Mouse (Mus musculus): ENCODE data around the gene 1700001O22Rik.

The 1700001O22Rik gene

DNA sequence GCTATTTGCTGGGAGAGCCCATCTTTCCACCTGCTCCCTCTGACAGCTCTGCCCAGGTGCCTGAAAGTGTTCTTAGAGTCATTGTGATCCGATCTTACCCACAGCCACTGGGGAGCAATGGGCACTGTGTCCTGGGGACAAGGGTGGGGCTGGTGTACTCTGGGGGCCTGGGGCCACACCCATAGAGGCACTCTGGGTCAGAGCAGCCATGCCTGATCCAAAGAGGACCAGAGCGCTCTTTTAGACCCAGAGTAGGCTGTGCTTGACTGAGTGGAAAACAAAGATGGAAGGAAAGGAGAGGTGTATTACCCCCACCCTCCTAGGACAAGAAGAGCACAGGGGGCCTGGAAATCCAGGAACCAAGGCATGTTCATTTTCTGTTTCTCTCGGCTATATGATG is at the start of gene 1700001O22Rik:
TSS of gene 1700001O22Rik (minus strand) at position 58 of the 400 bp plus-strand sequence.
- DNase-seq: no peak

DNA sequence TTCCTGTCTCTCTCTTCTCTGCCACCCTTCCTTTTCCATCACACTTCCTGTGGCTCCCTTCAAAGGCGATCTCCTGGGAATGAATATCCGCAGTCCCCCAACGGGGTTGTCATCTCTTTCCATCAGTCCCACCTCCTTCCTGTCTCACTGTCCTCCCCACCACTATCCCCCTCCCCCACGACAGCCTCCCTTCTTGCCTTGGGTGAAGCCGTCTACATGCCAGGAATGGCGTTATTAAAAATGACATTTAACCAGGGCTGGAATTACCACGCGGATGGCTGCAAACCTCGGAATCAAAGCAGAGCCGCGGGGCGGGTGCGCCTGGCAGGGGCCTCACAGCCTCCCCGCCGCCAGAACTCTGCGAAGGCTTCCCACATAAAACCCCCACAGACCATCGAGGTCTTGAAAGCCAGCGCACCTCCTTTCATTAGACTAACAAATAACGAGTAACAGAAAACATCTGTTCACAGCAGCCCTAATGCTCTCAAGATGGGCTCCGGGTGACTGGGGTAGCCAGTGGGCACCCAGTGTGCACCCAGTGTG is 49.4 kb upstream of the 1700001O22Rik start:
- DNase-seq: no peak

DNA sequence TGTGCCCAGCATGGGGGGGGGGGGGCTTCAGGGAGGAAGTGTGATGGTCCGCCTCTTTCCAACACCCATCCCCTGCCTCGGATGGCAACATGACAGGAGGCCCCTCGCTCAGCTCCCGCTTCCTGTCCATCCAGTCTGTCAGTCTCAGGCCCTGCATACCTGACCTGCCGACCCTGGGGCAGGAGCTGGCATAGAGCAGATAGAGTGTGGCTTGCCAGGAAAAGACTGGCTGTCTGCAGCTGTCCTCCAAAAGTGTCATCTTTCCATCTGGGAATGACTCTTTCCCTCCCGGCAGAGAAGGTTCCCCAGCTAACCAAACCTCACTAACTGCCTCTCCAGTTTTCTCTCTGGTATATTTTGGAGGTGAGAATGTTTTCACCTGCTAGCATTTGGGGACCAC is 47.1 kb upstream of the 1700001O22Rik start:
- DNase-seq: no peak

DNA sequence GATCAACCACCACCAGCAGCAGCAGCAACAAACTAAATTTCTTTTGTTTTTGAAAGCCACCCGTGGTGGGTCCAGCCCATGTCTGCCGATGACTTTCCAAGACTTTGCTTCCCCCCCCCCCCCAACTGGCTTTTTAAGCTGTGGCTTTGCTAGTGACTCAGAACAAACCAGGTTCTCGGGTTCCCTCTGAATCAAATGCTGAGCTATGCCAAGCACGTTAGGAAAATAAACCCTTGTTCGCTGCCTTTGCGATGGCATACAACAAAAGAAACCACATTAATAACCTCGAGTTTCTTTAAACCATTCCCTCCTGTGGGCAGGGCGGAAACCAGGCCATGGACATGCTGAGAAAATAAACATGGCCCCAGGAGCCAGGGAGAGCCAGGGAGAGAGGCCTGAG is 44.7 kb upstream of the 1700001O22Rik start:
- DNase-seq: no peak

DNA sequence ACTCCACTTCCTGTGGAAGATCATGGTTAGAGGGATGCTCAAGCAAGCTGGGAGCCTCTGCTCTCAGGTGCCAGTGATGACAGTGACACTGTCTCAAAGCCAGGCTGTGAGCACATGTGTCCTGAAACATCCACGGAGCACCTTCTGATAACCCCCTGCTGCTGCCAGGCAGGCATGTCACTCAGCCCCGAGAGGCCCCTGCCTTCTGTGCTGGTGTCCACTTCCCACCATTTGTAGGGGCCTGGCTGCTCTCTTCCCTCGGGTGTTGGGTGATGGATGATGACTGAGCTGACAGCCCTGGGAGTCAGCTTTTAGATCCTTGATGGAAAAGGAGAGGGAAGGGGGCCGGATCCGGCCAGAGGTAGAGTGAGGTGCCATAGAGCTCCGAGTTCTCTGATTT is 43.3 kb upstream of the 1700001O22Rik start:
- DNase-seq: no peak

DNA sequence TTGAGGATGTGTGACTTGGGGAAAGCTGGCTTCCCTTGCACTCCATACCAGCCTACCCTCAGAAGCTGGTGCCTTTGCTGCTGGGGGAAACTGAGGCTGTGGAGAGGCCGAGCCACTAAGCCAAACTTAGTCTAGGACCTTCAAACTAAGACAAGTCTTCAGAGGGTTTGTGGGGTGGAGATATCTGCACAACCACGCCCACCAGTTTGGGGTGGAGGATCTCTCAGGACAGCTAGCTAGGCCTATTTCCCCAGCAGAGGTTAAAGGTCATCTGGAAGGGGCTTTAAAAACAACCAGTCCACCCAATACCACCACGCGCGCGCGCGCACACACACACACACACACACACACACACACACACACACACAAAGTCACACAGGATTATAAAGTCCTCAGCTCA is 42.8 kb upstream of the 1700001O22Rik start:
- no peak for DNase-seq

DNA sequence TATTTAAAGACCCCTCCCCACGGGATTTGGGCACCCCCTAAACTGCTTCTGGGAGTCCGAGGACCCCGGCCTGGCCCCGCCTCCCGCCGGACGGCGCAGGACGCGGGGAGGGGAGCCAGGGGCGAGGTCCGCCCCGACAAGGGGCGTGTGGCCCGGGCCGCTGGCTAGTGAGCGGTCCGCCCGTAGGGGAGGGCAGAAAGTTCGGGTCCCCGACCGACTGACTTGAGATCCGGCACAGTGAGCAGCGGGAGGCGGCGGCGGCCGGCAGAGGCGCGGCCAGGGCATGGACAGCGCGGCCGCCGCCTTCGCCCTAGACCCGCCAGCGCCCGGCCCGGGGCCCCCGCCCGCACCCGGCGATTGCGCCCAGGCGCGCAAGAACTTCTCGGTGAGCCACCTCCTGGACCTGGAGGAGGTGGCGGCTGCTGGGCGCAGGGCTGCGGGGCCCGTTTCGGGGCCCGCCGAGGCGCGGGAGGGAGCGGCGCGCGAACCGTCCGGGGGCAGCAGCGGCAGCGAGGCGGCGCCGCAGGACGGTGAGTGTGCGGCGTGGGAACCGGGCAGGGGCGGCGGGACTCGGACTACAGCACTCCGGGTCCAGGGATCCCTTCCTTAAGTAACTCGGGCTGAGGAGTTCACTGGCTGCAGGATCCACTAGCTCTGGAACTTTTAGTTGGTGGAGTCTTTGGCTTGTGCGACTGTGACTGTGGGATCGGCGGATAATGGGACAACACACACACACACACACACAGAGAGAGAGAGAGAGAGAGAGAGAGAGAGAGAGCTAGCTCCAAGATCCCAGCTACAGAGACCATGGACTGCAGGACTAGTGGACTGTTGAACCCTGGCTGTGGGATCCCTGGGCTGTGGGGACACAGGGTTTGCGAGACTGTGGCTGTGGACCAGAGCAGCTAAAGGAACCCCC is 42.0 kb upstream of the 1700001O22Rik start:
- no peak for DNase-seq

DNA sequence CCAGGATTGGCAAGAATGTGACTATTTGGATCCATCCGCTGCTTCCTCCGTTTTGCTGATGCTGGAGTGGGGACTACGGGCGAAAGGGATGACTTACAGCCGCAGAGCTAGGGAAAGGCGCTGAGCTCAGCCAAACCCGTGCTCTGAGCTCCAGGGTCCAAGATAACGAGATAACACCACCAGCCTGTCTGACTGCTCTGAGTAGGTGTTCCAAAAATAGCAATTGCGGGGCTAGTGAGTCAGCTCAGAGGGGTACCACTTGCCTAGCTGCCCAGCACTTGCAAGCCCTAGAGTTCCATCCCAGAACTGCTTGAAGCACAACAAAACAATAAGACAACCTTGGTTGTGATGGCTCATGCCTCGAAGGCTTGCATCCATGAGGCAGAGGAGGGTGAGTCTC is 39.2 kb upstream of the 1700001O22Rik start:
- no peak for DNase-seq

DNA sequence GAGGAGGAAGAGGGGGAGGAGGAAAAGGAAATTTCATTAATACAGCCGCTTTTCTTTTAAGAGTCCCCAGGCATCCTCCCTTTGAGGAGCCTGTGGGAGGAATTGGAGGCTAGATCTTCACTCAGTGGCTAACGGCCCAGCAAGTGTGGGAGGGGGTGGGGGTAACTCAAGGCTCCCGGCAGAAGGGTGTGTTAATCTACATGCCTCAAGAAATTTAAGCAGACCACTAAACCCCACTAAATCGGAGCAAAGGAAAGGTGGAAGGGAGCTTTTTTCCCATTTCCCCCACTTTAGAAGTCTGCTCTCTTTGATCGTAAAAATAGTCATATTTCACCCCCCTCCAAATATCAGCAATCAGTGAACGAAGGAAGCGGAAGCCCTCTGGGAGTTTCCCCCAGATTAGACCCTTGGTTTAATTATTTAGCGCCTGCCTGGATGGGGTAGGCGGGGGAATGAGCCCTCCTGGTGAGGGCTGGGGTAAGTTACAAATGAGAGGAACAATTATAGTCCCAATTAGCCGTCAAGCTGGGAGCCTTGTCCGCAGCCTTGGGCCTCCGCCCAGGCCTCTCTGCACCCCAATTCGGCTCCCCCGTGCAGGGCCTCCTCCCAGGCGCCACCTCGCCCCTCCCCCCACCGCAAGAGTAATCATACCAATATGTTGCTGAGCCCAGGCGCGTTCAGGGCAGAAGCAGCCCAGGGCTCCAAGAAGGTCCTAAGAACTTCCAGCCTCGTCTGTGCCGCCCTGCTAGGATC is 33.0 kb upstream of the 1700001O22Rik start:
- no peak for DNase-seq

DNA sequence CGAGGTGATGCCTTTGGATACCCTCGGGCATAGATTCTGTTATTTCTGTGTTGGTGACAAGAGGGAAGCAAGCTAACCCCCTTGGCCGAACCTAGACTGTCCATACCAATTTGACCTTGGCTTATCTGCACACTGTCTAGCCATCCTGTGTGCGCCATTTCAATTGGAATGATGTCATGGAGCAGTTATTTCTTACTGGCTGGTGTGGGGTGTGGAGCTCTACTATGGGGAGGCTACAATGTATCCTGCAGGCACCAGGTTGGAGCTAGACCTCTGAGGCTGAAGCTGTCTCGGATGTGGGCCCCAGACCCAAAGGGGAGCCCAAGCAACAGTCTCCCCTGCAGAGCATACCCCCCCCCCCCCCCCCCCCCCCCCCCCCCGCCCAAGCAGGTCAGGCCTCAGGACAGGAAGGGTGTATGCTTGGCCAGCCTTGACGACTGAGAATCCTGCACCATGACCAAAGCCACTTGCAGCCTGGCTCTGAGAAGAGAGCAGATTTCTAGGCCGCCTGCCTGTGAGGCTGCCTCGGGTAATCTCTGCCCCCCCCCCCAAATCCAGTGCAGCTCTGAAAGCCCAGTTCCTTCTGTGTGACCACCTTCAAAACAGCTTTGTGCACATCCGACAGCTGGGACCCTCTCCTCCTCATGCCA is 31.0 kb upstream of the 1700001O22Rik start, which contains the start of gene Prrx2:
TSS of gene Prrx2 (plus strand) at position 600 of the 650 bp plus-strand sequence.
- DNase-seq: no peak

DNA sequence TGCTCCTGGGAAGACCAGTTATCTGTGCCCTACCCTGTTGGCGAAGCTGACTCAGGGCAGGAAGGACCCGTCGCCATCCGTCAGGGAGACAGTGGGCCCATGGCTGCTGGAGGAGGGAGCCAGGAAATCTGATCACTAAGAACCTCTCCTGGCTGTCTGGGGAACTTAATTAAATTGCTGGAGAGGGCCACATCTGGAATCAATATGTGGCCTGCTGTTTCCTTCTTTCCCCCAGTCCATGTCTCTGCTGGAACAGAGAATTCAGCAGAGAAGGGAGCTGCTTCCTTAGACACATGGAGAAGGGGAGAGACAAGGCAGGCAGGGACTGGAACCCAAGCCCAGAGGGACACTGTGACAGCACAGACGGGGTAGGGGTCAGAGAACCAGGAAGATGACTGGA is 30.2 kb upstream of the 1700001O22Rik start:
- DNase-seq: no peak

DNA sequence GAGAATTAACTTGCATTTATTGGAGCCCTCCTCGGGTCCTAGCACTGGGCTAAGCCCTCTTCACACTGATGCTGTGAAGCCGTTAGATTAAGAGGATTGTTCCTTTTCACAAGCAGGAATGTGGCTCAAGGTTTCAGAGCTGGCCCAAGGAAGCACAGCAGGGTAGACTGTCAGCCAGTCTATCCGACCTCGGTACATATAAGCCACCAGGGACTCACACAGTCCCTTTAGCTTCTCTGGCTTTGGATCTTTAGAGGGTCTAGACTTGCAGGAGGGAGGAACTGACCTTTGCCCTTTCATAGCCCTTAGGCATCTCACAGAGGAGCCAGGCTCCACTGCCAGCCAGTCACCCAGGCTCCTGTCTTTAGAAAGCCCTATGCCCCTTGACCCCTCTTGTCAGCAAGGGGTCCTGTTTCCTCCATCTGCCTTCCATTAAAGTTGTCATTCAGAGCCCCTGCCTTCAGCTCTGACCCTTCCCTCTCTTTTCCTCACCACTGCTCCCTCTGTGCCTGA is 26.9 kb upstream of the 1700001O22Rik start, which contains the start of gene Asb6:
TSS of gene Asb6 (minus strand) at position 51 of the 513 bp plus-strand sequence.
- no peak for DNase-seq

DNA sequence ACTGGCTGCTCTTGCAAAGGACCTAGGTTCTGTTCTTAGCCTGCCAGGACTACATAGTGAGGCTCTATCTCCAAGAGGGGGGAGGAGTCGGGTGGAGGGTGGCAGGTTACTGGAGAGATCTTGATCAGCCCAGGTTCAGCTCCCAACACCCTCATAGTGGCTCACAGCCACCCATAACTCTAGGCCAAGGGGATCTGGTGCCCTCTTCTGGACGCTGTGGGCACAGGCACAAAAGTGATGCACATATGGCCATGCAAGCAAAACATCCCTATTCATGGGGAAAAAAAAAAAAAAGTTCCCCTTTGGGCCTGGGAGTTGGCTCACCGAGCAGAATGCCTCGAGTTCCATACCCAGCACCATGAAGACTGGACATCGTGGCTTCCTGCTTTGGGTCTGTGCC is 25.9 kb upstream of the 1700001O22Rik start:
- peak; percentile 66 for DNase-seq

DNA sequence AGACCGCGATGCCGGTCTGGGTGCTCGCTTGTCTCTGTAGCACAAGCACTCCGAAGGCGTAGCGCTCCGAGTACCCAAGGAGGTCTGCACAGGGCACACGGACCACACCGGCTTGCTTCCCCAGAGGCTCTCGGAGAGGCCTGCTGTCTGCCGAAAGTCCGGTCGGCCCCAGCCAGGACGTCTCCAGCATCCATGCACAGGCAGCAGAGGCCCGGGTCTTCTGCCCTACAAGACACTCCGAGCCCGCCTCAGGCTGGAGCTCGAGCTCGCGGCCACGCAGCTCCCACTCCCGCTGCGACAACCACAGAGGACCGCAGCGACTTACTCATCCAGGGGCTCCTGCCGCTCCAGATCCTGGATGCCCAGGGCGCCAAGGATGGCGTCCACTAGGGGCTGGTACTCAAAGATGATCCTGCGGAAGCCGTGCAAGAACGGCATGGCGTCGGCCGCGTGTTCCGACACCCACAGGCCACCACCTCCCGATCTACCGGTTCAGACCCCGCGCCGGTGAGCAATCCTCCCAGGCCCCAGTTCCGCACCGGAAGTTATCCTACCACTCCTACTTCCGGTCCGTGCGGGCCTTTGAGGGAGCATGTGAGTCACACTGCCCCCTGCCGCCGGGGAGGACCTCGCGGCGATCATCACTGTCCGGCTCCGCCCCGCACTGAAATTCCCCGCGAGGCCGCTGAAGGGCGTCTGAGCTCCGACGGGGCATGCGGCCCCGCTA is 24.5 kb upstream of the 1700001O22Rik start:
- DNase-seq: peak; percentile 95

DNA sequence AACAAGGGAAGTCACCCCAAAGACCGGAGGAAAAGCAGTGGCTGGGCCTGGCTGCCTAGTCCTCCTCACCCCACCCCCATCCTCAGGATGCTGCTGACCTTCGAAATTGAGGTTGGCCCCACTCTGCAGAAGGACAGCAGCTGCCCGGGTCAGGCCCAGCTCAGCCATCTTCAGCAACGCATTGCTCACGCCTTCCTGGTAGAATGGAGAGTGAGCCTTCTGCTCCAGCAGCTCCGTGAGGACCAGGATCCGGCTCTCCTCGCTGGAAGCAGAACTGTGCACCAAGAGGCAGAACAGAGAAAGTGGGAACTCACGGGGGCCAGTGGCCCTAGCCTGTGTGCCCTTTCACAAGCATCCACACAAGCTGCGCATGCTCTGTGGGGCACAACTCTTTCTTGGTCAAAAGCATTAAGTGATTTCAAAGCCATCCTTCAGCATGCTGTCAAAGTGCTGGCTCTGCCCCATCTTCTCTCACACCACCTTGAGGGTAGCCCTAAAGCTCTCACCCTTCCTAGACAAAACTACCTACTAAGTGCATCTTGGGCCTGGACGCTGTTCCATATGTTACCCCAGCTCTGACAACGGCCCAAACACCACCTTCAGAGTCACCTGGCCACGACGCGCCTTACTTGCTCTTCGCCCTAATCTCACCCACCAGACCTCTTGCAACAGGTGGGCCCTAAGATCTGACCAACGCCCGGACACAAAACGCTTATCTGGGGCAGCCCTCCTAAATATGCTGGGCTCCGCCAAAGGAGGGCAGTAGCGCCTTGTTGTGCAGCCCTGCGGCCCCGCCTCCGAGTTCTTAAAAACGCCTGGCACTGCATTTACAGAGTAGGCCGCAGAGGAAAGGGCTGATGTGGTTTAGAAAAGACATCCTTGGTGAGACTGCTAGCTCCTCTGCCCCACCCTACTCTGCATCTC is 23.6 kb upstream of the 1700001O22Rik start:
- peak; percentile 56 for DNase-seq

DNA sequence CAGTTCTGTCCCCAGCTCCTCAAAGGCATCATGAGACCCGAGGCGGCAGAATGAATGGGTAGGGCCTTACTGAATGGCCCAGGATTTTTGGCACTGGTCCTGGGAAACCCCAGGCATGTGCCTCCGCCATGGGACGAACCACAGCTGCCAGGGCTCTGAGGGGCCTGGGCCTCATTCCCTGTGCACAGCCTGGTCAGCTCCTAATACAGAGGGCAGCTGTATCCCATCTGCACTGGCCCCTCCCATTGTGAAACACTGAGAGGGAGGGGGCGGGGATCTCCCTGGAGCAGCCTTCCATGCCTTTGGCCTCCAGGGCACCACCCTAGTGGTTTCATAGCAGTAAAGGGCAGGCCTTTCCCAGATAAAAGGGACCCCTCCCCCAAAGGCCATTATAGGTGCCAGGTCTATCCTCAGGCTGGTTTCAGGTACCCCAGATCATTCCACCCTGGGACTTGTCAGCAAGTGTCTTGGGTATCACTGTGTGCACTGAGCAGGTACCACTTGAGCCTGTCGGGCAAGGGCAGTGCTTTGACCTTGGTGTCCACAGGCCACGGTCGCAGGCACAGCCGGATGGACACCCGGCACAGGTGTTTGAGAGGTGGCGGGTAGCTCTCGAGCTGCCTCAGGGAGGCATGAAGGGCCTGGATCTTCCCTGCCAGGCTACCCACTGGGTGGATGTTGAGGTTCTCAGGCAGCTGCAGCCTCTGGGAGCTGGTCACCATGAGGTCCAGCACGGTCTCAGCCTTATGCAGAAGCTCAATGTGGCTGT is 20.1 kb upstream of the 1700001O22Rik start:
- DNase-seq: no peak

DNA sequence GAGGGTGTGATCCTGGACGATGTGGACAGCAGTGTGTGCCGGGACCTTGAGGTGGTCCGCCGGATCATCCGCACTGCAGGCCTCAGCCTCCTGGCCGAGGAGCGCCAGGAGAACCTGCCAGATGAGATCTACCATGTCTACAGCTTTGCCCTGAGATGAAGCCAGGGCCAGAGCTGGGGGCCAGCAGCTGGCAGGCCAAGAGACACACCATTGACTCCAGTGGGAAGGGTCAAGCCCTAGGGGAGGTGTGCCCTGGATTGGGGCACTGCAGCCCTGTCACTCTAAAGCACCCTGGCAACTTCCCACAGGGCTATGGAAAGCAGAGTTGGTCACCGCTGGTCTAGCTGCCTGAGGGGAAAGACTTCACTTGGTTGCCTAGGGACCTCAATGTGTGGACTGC is 19.0 kb upstream of the 1700001O22Rik start:
- DNase-seq: no peak

DNA sequence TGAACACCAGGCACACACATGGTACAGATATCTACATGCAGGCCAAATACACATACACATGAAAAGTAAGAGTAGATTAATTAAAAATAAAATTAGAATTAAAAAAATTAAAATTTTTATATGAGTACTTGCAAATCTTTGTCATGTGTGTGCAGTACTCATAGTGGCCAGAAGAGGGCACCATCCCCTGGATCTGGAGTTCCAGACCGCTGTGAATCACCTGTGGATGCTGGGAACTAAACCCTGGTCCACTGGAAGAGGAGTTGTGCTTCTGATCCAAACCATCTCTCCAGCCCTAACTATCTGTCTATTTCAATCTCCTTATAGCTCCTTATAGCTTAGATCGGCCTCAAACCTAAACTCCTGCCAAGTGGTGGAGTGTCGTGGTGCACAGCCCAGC is 17.6 kb upstream of the 1700001O22Rik start:
- no peak for DNase-seq

DNA sequence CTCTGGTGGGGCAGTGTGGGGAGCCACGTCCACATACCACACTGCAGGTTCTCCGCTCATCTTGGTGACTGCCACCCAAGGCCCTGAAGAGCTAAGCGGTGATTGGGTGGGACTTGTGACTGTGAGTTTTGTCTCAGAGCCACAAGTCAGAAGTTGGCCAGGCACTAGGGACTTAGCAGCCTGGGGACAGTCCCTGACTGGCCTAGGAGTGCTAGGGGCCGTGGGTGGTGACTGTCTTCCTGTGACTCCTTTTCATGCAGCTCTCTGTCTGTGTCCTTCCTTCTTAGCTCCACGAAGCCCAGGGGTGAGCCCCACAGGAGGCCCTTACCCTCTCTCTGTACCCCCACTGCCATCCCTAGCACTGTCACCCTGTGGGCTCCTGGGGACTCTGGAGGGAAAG is 16.4 kb upstream of the 1700001O22Rik start:
- no peak for DNase-seq

DNA sequence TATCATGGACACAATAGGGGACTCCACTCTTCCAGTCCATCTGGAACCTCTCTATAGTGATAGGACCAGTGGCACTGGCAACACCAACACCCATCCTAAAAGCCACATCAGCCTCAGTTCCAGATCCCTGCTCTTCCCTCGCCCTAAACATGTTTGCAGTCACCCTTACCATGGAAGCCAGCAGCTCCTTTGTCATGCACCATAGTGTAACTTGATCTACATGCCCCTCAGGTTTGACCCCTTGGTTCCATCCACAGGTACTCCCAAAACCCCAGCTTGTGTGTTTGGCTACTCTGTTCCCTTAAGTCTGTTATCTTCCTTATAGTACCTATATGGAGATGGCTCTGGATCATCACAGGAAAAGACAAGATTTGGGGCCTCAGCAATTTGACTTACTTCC is 12.9 kb upstream of the 1700001O22Rik start:
- no peak for DNase-seq
